Mouse (Mus musculus) spleen, postnatal 36 days (tissue): ENCODE results near the gene Lrrc7.
A peak's percentile ranks its signal among the peaks of the same experiment; 100 is the strongest.

Experiments used
- DNase-seq, 2 experiments: peaks; one replicate each; pipeline ENCODE4 v3.0.0; 2022; ENCODE audit warnings: low spot score in 2 of 2, mixed read lengths in 1 of 2

The Lrrc7 gene

GRCm38 (mm10) chr3:158068613-158069263 is 493.3 kb downstream of the Lrrc7 start:
- DNase-seq: no peak

- DNase-seq: no peak
These were observed 494.1 kb downstream of the Lrrc7 start for GRCm38 (mm10) chr3:158067916-158068315.

GRCm38 (mm10) chr3:158065256-158065655 is 496.8 kb downstream of the Lrrc7 start:
- no peak for DNase-seq

GRCm38 (mm10) chr3:158061811-158062523 is 500.1 kb downstream of the Lrrc7 start:
- peak; percentile 16 to 29 for DNase-seq

- no peak for DNase-seq
These were observed 501.3 kb downstream of the Lrrc7 start for GRCm38 (mm10) chr3:158060621-158061291.

GRCm38 (mm10) chr3:158049508-158049907 is 512.5 kb downstream of the Lrrc7 start:
- no peak for DNase-seq

GRCm38 (mm10) chr3:158040755-158041154 is 521.3 kb downstream of the Lrrc7 start:
- DNase-seq: no peak

GRCm38 (mm10) chr3:158038106-158038505 is 523.9 kb downstream of the Lrrc7 start:
- no peak for DNase-seq

- DNase-seq: peak; percentile 92 to 94
These were observed 525.6 kb downstream of the Lrrc7 start, which contains the start of the genes Srsf11 and Lrrc40 for GRCm38 (mm10) chr3:158036329-158036988. Gene Srsf11 (minus strand): TSS chr3:158036639. Gene Lrrc40 (plus strand): TSS chr3:158036662.

- DNase-seq: peak in 1 of 2 experiments; percentile 11
These were observed 526.2 kb downstream of the Lrrc7 start for GRCm38 (mm10) chr3:158035866-158036265.
